Mouse (Mus musculus): Measurements from ENCODE around the gene Hcar1.
A peak's percentile ranks its signal among the peaks of the same experiment; 100 is the strongest.

Gene Hcar1

DNA sequence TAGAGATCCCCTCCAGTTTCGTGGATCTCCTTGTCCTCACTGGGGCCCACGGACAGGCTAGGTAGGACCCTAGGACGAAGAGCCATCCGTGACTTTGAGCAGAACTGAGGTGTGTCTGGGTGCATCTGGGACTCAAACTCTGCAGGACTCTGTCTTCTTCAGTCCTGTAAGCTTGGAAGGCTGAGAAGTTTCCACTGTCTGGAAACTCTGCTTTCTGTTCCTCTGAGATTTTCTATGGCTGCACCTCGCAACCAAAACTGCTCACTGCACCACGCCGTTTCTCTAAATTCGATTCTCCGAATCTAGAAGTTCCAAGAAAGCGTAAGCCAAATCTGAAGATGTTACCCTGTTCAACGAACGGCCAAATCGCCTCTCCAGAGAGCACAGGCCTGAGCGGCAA, 15.9 kb downstream of the Hcar1 start:
- DNase-seq (ENCODE audit: low spot score), result no peak

DNA sequence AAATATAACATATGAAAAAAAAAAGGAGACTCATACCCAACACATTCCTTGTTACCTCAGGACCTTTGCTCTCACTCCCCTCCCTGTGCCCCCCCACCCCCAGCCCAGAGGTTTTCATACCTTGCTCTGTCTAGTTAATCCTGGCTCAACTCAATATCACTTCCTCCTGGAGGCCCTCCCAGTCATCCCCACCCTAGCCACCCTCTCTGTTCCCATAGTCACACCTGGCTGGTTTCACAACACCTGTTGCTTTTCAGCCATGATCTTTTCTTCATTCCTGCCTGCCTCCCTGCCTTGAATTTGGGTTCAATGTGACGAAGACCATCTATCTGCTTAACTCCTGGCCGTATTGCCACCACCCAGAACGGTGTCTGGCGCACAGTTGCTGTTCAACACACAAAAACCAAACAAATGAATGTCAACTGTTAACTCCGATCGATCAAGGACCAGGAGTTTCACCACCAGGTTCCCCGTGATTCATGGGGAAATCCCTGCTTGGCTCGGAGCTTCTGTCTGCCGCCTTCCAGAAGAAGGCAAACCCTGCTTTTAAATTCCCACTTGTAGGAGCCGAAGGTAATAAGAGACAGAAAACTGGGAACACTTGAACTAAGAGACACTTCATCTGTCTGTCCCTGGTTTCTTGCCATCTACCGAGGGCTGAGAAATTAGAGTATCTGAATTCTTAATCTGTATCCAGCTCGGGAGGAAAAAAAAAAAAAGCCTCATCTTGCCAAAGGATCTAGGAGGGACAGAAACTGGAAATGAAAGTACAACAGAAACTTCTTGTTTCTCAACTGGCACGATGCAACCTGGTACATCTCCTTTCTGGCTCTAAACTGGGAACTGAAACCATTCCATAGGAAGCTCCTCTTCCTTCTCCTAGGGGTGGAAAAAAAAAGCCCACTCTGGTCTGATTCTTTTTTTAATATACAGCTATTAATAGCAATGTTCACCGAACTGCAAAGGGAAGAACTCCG, 17.2 kb downstream of the Hcar1 start:
- DNase-seq (ENCODE audit: low spot score), result no peak

DNA sequence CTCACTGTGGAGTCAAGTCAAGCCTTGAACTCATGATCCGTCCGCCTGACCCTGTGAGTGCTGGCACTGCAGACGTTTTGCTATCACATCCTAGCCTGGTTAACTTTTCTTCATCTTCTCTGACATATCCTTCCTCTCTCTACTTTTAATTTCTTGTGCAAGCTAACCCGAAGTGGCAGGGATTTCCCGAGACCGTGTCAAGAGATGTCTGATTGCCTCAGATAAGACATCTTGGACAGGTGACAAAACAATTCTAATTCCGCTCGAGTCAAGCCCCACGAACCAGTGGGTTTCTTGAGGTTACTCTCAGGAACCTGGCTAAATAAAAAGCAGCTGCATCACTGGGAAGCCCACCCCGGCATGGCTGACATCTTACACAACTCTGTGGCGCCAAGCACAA, 21.0 kb downstream of the Hcar1 start:
- no peak for DNase-seq (ENCODE audit: low spot score)

DNA sequence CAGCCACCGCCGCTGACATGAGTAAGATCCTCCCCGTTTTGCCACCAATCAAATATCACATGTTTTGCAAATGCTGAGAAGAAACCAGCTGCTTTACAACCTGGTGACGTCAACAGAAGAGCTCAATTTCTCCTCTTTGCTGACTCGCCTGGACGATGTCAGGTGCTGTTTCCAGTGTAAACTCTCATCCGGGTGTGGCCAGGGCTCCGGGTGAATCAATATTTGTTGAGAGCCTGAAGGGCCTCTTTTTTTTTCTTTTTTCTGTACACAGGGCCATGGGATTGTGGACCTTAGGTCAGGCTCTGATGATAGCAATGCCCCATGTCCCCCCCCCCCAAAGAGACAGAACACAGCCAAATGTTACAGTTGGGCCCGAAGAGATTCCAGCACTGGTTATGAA, 25.3 kb downstream of the Hcar1 start:
- no peak for DNase-seq (ENCODE audit: low spot score)

DNA sequence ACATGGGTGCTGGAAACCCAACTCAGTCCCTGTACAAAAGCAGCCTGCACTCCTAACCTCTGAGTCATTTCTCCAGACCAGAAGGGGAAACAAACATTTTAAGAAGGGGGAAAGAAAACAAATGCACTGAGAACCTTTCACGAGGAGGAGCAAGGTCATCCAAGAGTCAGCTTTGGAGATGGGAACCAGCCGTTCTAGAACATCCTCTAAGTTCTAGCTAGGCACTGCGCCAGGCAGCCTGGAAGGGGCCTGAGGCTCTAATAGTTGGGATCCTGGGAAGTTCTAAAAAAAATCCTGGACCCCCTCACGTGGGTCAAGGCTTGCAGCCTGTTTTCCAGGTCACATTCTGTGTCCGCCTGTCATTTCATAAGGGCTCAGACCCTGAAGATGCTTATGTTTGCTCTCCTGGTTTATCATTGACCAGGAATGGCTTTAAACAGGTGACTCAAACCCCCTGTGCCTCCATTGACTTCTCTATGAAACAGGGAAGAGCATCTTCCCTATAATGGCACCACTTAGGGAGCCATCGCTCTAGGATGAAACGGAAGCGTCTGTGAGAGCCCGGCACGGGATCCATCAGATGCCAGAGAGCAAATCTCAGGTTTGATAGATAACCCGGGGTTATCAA, 25.8 kb downstream of the Hcar1 start:
- DNase-seq (ENCODE audit: low spot score), result no peak

DNA sequence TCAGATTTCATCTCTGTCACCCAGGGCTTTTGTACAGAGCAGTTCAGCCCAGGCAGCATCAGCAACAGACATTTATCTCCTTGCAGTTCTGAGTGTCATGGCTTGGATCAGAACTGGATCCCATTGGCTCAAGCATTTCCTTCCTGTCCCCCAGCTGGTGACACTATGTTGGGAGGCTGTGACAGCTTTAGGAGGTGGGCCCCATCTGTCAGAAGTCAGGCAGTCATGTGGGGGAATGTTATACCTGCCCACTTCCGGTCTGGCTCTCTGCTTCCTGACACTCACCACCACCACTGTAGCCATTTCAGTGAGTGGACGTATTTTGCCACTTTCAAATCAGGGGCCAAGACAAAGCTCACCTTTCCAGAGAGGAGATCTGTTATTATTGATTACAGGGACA, 28.4 kb downstream of the Hcar1 start:
- no peak for DNase-seq (ENCODE audit: low spot score)

DNA sequence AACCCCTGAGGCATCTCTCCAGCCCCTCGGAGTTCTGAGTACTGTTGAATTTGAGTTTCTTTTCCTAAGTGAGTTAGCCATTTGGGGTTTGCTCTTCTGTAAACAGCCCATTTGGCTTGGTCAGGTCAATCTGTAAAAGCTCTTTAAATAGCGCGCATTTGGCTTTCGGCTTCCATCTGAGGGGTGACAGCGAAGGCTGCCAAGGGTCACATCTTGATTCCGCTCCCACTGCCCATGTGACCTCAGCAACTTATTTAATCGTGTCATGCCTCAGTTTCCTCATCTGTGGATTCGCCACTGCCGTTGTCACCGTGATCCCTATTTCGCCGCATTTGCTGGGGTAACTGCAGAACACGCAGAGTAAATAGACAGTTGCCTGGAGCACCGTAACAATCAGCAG, 35.5 kb downstream of the Hcar1 start:
- no peak for DNase-seq (ENCODE audit: low spot score)

DNA sequence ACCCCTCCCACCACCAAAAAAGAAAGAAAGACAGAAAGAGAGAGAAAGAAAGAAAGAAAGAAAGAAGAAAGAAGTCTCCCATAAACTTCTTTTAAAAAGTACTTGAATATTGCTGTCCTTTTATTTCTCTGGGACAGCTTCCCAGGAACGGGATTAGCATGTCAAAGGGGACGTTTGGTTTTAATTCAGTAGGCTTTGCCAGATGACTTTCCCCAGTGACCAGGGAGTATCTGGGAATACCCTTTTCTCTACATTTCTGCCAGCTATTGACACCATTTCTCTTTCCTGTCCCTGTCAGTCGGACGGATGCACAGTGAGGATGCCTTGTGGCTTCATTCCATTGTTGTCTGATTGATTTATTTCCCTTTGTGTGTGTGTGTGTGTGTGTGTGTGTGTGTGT, 36.0 kb downstream of the Hcar1 start:
- no peak for DNase-seq (ENCODE audit: low spot score)

DNA sequence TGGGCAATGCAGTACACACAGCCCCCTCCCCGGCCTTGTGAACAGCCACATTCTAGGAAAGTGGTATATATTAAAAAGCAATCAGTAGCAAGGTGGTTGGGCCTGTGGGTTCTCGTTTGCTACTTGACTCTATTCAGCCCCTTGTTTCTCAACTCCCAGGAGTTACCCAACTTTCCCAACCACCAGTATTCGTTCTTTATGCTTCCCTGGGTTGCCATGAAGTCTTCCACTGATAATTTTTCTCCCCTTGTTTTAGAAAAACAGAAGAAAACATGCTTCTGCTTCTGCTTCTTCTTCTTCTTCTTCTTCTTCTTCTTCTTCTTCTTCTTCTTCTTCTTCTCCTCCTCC, 36.9 kb downstream of the Hcar1 start:
- no peak for DNase-seq (ENCODE audit: low spot score)

DNA sequence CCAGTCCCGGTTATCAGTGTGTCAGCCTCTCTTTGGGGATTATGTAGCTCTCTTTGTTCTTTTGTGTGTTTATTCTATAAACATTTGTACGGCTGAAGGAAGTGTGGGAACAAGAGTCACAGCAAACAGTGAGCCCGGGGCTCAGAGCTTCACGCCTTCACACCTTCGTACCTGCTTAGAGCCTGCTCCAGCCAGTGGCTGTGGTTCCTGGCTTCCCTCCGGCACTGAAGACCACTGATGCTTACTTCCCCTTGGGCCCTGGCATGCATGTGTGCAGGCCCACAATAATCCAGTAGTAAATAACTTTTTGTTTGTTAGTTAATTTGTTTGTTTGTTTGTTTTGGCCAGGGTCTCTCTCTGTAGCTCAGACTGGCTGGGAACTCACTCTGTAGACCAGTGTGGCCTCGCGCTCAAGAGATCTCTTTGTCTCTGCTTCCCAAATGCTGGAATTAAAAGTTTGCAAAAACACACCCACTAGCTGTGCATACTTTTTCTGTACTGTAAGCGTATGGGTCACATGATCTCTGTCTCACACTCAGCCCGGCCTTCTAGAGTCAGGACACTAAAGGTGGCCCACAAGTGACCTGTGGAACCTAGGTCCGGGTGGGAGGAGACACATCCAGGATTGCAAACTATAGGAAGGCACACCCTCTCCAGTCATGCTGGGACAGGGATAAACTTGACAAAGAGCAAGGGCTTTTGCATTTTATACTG, 37.4 kb downstream of the Hcar1 start:
- DNase-seq (ENCODE audit: low spot score), result no peak

DNA sequence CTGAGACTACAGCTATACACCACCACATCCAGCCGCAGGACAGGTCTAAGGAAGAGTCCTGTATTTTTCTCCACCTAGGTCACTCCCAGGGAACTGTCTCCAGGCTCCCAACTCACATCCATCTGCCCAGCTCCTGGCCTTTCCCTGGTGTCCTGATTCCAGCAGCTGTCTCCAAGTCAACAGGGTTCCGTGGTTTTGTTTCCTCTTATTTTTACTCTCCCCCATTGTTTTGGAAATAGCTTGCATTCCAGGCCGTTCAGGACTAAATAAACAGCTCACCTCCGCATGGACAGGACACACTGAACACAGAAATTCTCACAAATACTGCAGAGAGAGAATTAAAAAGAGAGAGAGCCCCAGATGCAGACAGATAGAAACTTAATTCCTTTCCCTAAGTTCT, 42.4 kb downstream of the Hcar1 start:
- no peak for DNase-seq (ENCODE audit: low spot score)

DNA sequence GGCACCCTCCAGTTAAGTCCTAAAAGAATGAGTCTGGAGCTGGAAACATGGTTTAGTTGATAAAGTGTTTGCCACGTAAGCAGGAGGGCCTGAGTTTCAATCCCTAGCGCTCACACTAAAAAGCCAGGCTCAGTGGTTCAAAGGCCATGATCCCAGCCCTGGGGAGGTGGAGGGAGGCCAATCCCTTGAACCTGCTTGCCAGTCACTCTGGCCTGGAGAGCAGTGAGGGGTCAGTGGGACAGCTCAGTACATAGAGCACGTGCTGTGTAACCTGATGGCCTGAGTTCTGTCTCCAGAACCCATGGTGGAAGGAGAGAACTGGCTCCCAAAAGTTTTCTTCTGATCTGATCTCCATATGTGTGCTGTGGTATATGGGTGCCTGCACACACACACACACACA, 45.0 kb downstream of the Hcar1 start:
- peak; percentile 23 for DNase-seq (ENCODE audit: low spot score)

DNA sequence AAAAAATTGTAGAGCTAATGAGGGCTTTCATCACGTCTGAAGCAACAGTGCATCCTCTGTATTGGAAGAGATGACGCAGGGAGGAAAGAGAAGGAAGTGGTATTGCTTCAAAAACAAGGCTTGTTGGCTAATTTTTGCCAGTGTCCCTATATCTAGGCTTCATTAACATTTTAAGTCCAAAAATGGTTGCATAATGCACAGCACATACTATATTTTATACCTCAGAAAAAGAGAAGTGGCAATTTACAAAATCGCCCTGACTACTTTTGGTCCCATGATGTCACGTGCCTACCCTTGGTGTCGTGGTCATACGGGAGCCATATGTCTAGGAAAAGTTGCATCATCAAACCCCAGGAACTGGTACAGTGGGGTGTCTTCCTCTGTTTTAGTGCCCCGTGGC, 47.5 kb downstream of the Hcar1 start:
- no peak for DNase-seq (ENCODE audit: low spot score)

DNA sequence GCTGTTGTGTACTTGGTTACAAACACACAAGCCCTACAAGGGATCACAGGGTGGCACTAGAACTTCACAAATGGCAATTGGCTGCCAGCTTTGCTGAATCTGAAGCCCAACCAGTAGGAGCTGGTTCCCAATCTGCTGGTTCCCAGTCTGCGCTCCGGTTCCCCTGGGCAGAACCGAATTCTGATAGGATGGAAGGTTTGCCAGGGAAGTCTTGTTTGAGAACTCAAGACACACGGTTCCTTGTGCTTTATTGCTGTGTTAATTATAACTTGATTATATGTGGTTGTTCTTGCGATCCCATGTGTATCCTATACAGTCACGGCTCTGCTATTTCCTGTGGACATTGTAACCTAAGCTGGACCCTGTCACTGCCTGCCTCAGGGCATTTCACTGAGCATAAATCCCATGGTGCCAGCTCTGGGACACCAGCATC, 52.1 kb downstream of the Hcar1 start:
- DNase-seq (ENCODE audit: low spot score), result no peak
